Mouse (Mus musculus) spleen, postnatal 14 days (tissue): ENCODE results near the gene Mrpl23.

Experiments
- DNase-seq, 2 experiments: peaks; one replicate each; pipeline ENCODE4 v3.0.0; 2021 to 2022; ENCODE audit warnings: low spot score in 2 of 2

The Mrpl23 gene

GRCm38 (mm10) chr7:142574155-142574660, 41.7 kb downstream of the Mrpl23 start:
- DNase-seq, result no peak

DNA sequence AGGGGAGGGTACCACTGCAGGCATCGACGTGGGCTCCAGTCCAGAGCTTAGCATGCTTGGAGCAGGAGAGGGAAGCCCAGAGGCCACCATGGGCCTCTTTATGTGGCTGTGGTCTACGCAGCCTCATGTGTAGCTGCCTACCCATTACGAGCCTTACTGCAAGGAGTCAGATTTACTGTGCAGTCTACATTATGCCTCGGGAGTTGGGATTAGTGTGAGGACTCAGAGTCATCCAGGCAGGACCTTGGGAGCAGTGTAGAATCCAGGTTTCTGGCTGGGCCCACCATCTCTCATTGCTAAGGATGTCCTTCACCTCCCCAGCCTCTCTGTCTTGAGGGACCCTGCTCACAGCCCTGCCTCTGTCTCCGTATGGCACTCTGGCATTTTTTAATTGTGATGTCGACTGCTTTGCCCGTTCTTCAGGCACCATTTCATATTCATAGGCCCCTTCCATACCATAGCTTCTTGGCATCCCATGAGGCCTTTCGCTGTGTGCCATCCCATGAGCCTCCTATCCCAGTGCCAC, 42.4 kb downstream of the Mrpl23 start:
- DNase-seq, result no peak

DNA sequence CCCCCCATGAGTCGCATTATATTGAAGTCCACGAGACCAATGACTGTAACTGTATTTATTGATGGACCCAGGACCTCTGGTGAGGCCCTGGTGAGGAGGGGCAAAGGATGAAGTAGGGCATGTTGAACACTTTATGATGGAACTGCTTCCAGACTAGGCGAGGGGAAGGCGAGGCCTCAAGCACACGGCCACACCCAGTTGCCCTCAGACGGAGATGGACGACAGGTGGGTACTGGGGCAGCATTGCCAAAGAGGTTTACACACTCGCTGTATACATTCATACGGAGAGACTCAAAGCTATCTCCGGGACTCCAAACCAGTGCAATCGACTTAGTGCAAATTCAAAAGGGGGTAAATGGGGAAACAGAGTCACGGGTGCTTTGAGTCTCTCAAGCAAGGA, 43.0 kb downstream of the Mrpl23 start:
- no peak for DNase-seq

- no peak for DNase-seq
Measured at GRCm38 (mm10) chr7:142575971-142576370, 43.5 kb downstream of the Mrpl23 start.

DNA sequence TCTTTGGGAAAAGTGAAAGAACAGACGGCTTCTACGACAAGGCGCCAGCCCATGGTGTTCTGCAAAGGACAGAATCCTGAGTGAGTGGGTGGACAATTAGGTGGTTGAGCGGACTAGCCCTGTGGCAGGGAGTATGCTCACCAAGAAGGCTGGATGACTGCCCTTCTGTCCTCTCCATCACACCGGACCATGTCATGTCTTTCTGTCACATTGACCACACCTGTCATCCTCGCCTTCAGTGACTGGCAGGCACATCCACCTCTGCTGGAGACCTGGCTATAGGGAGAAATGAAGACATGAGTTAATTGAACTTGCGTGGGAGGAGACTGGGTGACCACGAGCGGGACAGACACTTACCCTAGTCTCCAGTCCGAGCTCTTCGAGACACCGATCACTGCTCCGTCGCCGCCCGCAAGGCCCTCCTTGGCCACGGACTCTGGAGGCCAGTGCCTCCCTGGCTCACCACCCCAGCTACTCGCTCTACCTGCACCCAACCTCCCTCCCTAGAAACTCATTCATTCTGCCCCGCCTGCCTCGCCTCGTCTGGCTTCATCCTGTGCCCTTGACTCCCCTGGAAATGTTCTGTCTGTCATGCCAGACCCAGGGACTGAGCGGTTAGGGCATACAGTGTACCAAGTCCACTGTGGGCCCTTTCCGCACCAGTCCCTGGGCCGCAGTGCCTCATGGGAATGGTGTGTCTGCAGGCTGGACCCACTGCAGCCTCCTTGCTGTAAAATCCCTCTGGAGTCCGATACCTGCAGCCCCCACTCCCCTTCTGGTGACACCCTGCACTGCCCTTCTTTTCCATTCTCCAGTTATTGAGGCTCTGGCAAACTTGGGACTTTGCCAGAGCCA, 44.2 kb downstream of the Mrpl23 start:
- no peak for DNase-seq

DNA sequence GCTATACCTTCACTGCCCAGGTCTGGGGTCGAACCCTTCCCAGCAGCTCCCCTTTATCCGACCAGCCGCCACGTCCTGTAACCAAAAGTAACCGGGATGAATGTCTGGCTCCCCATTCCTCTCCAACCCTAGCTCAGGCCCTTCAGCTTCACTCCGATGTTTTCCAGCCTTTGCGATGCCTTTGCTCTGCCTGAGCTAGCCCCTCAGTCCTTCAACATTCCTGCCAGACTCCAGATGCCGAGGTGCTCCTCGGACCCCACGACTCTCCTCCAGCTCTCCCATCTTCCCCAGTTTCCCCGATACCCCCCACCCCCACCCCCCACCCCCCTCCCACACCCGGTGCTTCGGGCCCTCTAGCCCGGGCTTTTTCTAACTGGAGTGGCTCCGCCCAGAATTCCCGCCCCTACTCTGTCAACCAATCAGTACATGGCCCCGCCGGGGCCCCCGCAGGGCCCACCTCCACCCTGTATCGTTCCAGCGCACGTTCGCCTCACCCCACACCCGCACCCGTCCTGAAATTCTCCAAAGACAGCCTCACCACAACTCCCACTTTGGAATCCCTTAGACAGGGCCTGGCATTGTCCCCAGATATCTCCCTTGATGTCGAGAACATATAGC, 45.4 kb downstream of the Mrpl23 start:
- no peak for DNase-seq

DNA sequence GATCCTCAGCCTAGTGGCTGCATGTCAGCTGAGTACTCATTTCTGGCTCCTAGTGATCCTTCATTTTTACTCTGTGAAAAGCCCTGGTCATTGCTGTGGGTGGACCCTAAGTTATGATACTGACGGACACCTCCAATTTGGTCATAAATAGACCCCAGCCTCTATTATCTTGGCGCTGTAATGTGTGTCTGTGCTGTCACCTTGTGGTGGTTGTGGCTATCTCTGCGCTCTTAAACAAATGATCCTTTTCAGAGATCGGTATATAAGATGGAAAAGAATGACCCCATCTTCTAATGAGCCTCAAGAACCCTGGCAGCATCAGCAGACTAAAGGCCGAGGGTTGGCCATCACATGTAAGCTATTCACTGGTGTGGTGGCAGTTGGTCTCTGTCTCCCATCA, 46.6 kb downstream of the Mrpl23 start:
- no peak for DNase-seq

DNA sequence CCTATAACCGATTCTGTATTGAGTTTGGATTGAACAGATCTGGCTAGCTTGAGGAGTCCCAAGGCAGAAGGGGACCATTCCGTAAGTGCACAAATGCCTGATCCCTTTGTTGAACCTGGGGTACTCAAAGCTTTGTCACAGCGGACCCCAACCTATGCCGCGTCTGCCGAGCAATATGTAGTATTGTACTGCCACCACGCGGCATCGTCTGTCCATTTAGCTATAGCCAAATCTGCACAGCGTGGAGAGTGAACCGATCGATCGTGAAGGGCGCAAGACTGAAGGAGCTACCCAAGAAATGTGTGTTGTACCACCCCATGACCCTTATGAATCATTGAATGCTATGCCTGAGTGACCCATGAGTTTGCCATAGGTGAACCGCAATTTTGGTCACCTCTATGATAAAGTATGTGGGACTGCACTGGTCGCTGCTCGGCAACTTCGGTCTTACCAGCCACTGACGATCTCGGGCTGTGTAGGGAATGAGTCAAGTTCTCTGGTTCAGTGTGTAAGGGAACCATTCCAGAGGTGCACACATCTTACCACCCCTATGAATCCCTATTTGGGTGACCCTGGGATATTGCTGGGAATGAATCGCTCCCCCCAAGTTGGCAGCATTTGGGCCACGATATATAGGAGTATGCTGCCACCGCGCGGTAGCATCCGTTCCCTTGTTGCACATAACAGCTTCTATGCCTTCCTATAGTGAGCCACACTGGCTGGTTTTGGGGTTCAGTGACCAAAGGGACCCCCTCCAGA, 47.8 kb downstream of the Mrpl23 start:
- DNase-seq, result peak in 1 of 2 experiments; percentile 14

GRCm38 (mm10) chr7:142581186-142581585, 48.7 kb downstream of the Mrpl23 start:
- DNase-seq, result no peak

- peak in 1 of 2 experiments; percentile 17 for DNase-seq
Measured at GRCm38 (mm10) chr7:142581656-142582228, 49.3 kb downstream of the Mrpl23 start.

GRCm38 (mm10) chr7:142584882-142585281, 52.4 kb downstream of the Mrpl23 start:
- no peak for DNase-seq

GRCm38 (mm10) chr7:142585890-142586289, 53.4 kb downstream of the Mrpl23 start:
- DNase-seq, result no peak

GRCm38 (mm10) chr7:142588282-142588941, 55.9 kb downstream of the Mrpl23 start:
- no peak for DNase-seq
